In genomic region chr7:96555294-96555693, GRCm38 (mm10) we compare ENCODE assay signal across 14 mouse cellular contexts.
DNase-seq lines count a peak whose midpoint lies in the region; ATAC-seq and TF ChIP-seq lines count a peak whose summit lies in the region.
"Had no signal": no experiment of that assay in that cellular context is flagged by ENCODE, and none has a peak within 500 bp of the region (broad histone marks: within the 10 kb centered on the region; RNA-seq: fewer than 3 reads in every experiment).

No protein-coding gene starts in this region.

- no peak overlapping the region for H3K4me2 ChIP-seq in heart, postnatal 0 days (ENCODE audit: low read depth, low read length)
- no peak overlapping the region for H3K4me2 ChIP-seq in midbrain, embryonic 11.5 days
- H3K4me2 ChIP-seq in midbrain, embryonic 15.5 days = no peak overlapping the region
- H3K4me2 ChIP-seq in neural tube, embryonic 14.5 days (ENCODE audit: low read depth, low read length) = no peak overlapping the region
- H3K4me2 ChIP-seq: heart, embryonic 15.5 days had no signal

- intact Hi-C loops in gastrocnemius, postnatal 14 days (cut with DNase I; ENCODE audit: low total_unique reads) = no loop called here

- ATAC-seq in heart, postnatal 0 days (ENCODE audit: insufficient read depth, low read depth) = no peak
- ATAC-seq in midbrain, embryonic 11.5 days (ENCODE audit: low FRiP score) = 0 out of 2 replicates have a peak, but pooled peaks have one; percentile 38
- no peak for ATAC-seq in midbrain, embryonic 15.5 days (replicated peaks)
- peak; percentile 47; the same call in 1 of the 2 replicates for ATAC-seq in neural tube, embryonic 14.5 days (ENCODE audit: low read depth)
- ATAC-seq: hindbrain, embryonic 16.5 days had no signal

- TF ChIP-seq CTCF in heart, postnatal 0 days (IDR thresholded peaks at IDR 0.05; ENCODE audit: low read depth) = 0 out of 2 replicates have a peak, but pooled peaks have one; percentile 5

- 53% methylated on average over 5 of the region's 5 CpGs for WGBS in heart, postnatal 0 days
- WGBS in midbrain, embryonic 11.5 days = 20% methylated on average over 5 of the region's 5 CpGs
- WGBS in midbrain, embryonic 15.5 days = 31% methylated on average over 5 of the region's 5 CpGs
- 11% methylated on average over 5 of the region's 5 CpGs for WGBS in neural tube, embryonic 14.5 days

- H3K4me1 ChIP-seq in heart, postnatal 0 days (ENCODE audit: control insufficient read depth, insufficient read depth) = no peaks in the 10 kb centered on the region
- H3K4me1 ChIP-seq in midbrain, embryonic 11.5 days (ENCODE audit: control insufficient read depth, insufficient read depth, low read length) = peaks cover 12% of the 10 kb centered on the region
- peaks cover 11% of the 10 kb centered on the region for H3K4me1 ChIP-seq in midbrain, embryonic 15.5 days
- peaks cover 16% of the 10 kb centered on the region for H3K4me1 ChIP-seq in neural tube, embryonic 14.5 days (ENCODE audit: control insufficient read depth, insufficient read depth, low read length)
- H3K4me1 ChIP-seq: heart, embryonic 15.5 days had no signal

- no peak overlapping the region for H3K9ac ChIP-seq in heart, postnatal 0 days (replicated peaks; ENCODE audit: low read depth, low read length)
- H3K9ac ChIP-seq in midbrain, embryonic 11.5 days (ENCODE audit: low read length) = no peak overlapping the region
- H3K9ac ChIP-seq in midbrain, embryonic 15.5 days = no peak overlapping the region
- H3K9ac ChIP-seq in neural tube, embryonic 14.5 days (replicated peaks; ENCODE audit: low read depth, low read length) = no peak overlapping the region
- H3K9ac ChIP-seq: heart, embryonic 15.5 days; liver, embryonic 14.5 days had no signal

- no peak overlapping the region for H3K27ac ChIP-seq in heart, postnatal 0 days (ENCODE audit: low read depth)
- no peak overlapping the region for H3K27ac ChIP-seq in midbrain, embryonic 11.5 days (ENCODE audit: low read depth, low read length)
- H3K27ac ChIP-seq in midbrain, embryonic 15.5 days = no peak overlapping the region
- H3K27ac ChIP-seq in neural tube, embryonic 14.5 days (ENCODE audit: low read depth, low read length) = no peak overlapping the region; the same call in 1 of the 2 replicates
- H3K27ac ChIP-seq: heart, embryonic 15.5 days; liver, embryonic 14.5 days; macrophage had no signal

- H3K36me3 ChIP-seq in heart, postnatal 0 days (replicated peaks; ENCODE audit: control insufficient read depth, insufficient read depth, low read length) = no peaks in the 10 kb centered on the region
- no peaks in the 10 kb centered on the region; the same call in 1 of the 2 replicates for H3K36me3 ChIP-seq in midbrain, embryonic 11.5 days (ENCODE audit: control insufficient read depth, insufficient read depth, low read length)
- H3K36me3 ChIP-seq in midbrain, embryonic 15.5 days (replicated peaks) = 0 out of 2 replicates have a peak, but pooled peaks cover 2% of the 10 kb centered on the region
- H3K36me3 ChIP-seq in neural tube, embryonic 14.5 days (ENCODE audit: control insufficient read depth, insufficient read depth, low read length) = no peaks in the 10 kb centered on the region
- H3K36me3 ChIP-seq: heart, embryonic 15.5 days had no signal

- DNase-seq in heart, postnatal 0 days (ENCODE audit: low spot score) = no peak
- no peak for DNase-seq in heart, adult 9 months (ENCODE audit: low spot score in 2 of 2)
- DNase-seq in midbrain, embryonic 11.5 days (ENCODE audit: low spot score, missing footprints) = no peak
- DNase-seq in forelimb bud, embryonic 11.5 days (ENCODE audit: low read depth, low spot score) = peak; percentile 63
- DNase-seq in gastrocnemius, postnatal 14 days = no peak
- no peak for DNase-seq in testis, postnatal 10 days (ENCODE audit: low spot score)
- DNase-seq: adrenal gland, postnatal 36 days had no signal

- no peaks in the 10 kb centered on the region for H3K27me3 ChIP-seq in heart, postnatal 0 days (ENCODE audit: control insufficient read depth, insufficient read depth, low read length)
- no peaks in the 10 kb centered on the region for H3K27me3 ChIP-seq in midbrain, embryonic 11.5 days (ENCODE audit: control insufficient read depth, insufficient read depth, low read length)
- H3K27me3 ChIP-seq in midbrain, embryonic 15.5 days (replicated peaks) = no peaks in the 10 kb centered on the region
- no peaks in the 10 kb centered on the region for H3K27me3 ChIP-seq in neural tube, embryonic 14.5 days (ENCODE audit: control insufficient read depth, insufficient read depth, low read length)

- no peak for TF ChIP-seq EP300 in heart, postnatal 0 days (IDR thresholded peaks at IDR 0.05; ENCODE audit: low read depth)

- H3K9me3 ChIP-seq in heart, postnatal 0 days (replicated peaks; ENCODE audit: control insufficient read depth, low read length) = no peaks in the 10 kb centered on the region
- H3K9me3 ChIP-seq in midbrain, embryonic 11.5 days (ENCODE audit: control insufficient read depth, low read length) = no peaks in the 10 kb centered on the region
- no peaks in the 10 kb centered on the region for H3K9me3 ChIP-seq in midbrain, embryonic 15.5 days
- no peaks in the 10 kb centered on the region for H3K9me3 ChIP-seq in neural tube, embryonic 14.5 days (ENCODE audit: control insufficient read depth, low read length)
- H3K9me3 ChIP-seq: heart, embryonic 15.5 days had no signal

- no peak overlapping the region for H3K4me3 ChIP-seq in heart, postnatal 0 days (ENCODE audit: low read depth, low read length)
- no peak overlapping the region for H3K4me3 ChIP-seq in midbrain, embryonic 11.5 days (ENCODE audit: low read depth, low read length)
- no peak overlapping the region for H3K4me3 ChIP-seq in midbrain, embryonic 15.5 days
- no peak overlapping the region for H3K4me3 ChIP-seq in neural tube, embryonic 14.5 days (ENCODE audit: low read depth, low read length)
- H3K4me3 ChIP-seq: heart, embryonic 15.5 days; myocyte had no signal

Comparison
In these comparisons a context has a peak if more than half of its experiments do, and no peak if none do; other contexts are left out.
1. ATAC-seq: peak in midbrain, embryonic 11.5 days (single experiment) and neural tube, embryonic 14.5 days (single experiment); none in heart, postnatal 0 days (single experiment) and midbrain, embryonic 15.5 days (single experiment).